Mouse (Mus musculus) lung, postnatal 10 days (tissue): ENCODE results near the gene Cfd.

Experiments
- DNase-seq: peaks from one replicate; pipeline ENCODE4 v3.0.0; 2021

Cfd gene

GRCm38 (mm10) chr10:79890670-79891069, at the start of gene Cfd:
Cfd (plus strand) TSS chr10:79890853.
- no peak for DNase-seq

DNA sequence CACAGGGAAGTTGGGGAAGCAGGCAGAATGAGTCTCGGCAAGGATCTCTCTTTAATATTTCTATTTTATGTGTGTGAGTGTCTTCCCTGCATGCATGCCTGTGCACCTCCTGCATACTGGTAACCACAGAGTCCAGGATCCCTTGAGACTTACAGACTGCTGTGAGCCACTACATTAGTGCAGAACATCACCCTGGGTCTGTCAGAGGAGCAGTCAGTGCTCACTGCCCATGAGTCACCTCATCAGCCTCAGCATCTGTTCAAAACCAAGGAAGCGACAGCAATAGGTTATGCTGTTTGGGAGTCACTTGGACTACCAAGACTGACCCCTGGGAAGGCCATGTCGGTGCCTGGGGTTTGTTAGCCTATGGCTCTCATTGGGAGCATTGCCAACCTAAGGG, 48.3 kb upstream of the Cfd start:
- no peak for DNase-seq

GRCm38 (mm10) chr10:79843476-79843875, 47.2 kb upstream of the Cfd start:
- DNase-seq: no peak

DNA sequence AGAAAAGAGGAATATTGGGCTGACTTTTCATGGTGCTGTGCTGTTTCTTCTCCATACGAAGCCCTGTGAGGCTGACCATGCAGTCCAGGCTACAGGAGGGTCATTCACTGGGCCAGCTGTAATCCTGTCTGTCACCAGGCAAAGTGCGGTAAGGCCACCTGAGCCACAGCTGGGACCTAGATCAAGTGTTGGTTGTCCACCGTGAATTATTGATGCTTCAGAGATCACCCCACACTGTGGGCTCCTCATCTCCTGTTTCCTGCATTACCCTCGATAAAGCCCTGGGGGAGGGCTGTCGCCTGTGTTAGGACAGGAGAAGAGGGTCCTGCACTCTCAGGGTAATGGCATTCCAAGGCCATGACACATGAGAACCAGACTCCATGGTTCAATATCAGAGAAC, 44.1 kb upstream of the Cfd start:
- DNase-seq: no peak

DNA sequence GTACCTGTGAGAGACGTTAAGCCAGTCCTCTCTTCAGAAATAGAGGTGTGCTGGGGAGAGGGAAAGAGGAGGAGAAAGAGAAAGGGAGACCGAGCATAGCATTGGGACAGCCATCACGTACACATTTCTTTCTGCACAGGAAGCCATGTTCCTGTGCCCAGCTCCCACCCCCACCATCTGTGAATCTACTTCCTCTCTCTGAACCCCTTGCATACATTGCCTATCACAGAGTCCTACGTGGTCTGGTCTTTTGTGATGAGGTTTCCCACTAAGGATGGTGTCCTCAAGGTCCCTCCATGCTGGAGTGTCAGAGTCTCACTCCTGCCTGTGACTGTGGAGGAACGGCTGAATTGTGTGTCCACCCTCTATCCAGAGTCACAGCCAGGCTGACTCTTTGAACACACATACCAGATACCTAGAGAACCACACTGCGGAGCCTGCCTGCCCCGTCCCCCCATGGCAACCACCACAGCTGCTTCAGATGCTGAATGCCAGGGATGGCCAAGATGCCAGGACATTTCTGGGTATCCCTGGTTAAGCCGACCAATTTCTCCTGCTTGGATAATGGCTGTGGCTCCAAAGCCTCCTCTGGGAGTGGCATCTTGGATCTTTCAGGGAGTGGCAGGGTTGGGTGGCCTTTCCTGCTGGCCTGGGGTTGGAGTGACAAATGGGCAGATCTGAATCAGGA, 40.6 kb upstream of the Cfd start:
- no peak for DNase-seq

DNA sequence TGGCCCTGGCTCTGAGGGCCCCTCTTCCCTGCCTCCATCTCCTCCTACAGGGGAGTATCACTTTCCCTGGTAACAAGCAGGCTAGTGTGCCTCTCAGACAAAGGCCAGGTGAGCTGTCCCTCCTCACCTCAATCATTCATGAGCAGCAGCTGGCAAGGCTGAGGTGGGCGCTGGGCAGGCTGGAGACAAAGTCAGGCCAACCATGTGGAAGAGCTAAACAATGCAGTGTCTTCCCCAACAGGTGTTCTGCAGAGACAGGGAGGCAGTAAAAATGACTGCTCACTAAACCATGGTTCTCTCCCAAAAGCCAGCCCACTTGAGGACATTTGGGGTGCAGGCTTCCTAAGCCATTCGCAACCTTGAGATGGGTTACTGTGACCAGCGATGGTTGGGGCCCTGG, 39.0 kb upstream of the Cfd start:
- no peak for DNase-seq

GRCm38 (mm10) chr10:79852107-79852789, 38.4 kb upstream of the Cfd start:
- DNase-seq: peak; percentile 81

GRCm38 (mm10) chr10:79852827-79853226, 37.8 kb upstream of the Cfd start:
- no peak for DNase-seq

DNA sequence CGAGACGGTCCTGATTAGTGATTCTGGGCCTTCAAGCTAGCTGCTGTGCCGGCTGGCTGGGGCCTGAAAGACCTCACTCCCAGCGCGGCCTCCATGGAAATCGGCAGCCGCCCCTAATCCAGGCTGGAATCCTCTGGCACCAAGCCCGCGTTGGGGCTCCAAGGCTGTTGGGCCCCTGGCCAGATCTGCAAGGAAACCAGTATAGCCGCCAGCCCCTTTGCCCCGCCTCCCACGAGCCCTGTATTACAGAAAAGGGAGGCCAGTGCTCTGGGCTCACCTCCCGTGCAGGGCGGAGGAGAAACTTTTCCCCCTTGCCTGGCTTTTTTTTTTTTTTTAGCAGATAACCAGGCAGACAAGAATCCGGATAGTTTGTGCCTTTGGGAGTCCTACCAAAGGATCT, 37.3 kb upstream of the Cfd start:
- peak; percentile 99 for DNase-seq

DNA sequence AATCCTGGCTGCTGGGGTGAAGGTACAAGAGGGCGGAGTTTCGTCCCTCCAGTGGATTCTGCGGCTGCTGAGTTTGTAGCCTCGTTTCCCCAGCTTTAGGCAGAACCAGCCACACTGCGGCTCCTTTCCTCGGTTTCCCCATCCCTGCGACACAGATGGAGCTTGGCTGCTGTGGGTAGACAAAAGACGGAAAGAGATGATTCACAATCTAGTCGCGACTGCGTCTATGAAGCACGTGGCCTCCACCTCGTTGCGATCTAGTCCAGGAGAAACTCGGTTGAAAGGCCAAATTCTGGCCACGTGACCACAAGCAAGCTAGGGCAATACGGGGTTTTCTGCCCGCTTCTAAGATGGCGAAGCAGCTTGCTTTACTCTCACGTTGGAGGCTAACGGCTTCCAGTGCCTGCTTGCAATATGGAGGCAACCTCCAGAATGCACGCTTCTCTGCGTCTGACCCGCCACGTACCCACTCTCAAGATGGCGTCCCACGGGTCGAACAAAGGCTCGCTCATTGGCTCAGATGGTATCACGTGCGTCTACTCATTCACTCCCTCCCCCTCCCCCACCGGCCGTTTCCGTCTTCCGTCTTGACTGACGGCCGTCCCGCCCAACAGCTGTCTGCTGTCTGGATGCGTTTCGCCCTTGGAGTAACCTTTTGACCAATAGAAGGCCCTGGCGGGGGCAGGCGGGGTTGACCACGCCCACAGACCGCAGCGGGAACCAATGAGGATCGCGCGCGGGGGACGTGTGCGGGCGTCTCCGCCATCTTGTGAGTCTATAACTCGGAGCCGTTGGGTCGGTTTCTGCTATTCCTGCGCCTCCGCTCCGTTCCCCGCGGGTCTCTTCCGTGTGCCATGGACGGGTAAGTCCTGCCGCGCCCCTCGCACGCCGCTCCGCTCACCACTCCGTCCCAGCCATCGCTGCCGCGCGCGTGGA, 36.5 kb upstream of the Cfd start, which contains the start of gene Ptbp1:
Gene Ptbp1, plus strand, starts transcription at position 568 of the 936 bp plus-strand sequence.
- DNase-seq: peak; percentile 100

DNA sequence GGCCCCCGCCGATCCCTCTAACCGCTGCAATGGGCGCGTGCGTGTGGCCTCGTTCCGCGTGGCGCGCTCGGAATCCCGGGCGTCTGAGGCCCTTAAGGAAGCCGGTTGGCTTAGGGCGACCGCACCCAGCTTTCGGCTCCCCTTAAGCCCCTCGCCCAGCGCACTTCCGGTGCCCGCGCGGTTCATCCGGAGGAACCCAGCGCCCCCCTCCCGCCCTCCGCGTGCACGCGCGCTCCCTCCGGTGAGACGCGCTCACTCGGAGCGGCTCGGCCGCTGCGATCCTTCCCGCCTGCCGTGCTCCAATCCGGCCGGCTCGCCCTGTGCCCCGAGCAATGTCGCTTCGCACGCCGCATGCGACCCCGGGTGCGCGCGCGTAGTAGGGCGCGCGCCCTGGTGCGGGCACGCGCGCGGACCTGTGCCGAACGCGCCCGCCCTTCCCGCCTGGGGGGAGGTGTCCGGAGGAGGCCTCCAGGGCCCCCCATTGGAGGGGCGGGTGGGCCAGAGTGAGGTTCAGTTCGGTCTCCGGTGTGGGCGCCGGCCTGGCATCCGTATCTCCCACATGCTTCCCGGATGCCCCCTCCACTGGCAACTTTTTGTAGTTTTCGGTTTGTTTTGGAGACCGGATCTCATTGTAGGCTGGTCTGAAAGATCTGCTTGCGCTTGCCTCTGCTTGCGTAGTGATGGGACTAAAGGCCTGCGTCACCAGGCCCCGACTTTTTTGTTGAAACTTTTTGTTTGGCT, 35.7 kb upstream of the Cfd start:
- DNase-seq: peak; percentile 85

DNA sequence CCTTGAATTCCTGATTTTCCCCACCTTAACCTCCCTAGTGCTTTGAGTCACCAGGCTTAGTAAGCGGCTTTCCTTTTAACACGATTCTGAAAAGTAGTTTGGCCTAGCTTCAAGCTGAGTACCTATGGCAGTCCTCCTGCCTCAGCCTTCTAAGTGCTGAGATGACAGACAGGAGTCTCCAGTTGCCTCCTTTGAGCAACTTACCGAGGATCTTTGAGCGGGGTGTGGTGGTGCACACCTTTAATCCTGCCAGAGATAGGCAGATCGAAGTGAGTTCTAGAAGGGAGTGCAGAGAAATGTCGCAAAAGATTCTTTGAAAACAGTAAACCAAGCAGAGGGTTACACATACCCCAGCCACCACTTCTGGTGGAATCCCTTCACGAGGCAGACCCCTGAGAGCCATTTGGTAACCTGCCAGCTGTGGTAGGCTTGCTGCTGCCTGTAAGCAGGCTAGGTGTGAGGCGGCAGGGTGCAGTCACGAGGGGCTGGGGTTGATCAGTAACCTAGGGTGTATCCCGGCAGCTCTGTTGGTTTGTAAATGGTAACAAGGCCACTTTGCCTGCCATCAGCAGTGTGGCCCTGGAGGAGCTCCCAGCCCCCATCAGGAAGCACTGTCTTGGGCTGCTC, 35.0 kb upstream of the Cfd start:
- DNase-seq: peak; percentile 59

GRCm38 (mm10) chr10:79856280-79856679, 34.4 kb upstream of the Cfd start:
- no peak for DNase-seq

GRCm38 (mm10) chr10:79856704-79857451, 33.8 kb upstream of the Cfd start:
- no peak for DNase-seq

- peak; percentile 90 for DNase-seq
These were observed 33.2 kb upstream of the Cfd start for GRCm38 (mm10) chr10:79857452-79857811.

GRCm38 (mm10) chr10:79857894-79858293, 32.8 kb upstream of the Cfd start:
- no peak for DNase-seq

DNA sequence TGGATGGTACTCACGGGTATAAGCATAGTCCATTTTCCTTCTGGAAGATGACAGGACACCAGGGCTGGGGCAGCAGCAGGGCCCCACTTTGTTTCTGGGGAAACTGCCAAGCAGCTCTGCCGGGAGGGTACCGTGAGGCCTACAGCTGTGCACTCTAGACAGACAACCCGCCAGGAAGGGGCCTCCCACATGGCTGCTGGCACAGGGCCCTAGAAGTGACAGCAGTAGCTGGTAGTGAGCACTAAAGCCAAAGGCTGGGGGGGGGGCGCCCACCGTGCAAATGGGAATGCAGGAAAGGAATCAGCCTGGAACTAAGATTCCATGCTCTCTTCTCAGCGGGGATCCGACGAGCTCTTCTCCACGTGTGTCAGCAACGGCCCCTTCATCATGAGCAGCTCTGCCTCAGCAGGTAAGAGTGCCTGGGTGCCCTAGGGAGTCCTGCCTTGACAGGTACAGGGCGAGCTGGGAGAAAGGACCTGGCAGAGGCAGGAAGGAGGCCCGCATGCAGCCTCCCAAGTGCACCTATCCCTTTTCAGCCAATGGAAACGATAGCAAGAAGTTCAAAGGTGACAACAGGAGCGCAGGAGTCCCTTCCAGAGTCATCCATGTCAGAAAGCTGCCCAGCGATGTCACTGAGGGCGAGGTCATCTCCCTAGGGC, 32.1 kb upstream of the Cfd start:
- DNase-seq: peak; percentile 90

DNA sequence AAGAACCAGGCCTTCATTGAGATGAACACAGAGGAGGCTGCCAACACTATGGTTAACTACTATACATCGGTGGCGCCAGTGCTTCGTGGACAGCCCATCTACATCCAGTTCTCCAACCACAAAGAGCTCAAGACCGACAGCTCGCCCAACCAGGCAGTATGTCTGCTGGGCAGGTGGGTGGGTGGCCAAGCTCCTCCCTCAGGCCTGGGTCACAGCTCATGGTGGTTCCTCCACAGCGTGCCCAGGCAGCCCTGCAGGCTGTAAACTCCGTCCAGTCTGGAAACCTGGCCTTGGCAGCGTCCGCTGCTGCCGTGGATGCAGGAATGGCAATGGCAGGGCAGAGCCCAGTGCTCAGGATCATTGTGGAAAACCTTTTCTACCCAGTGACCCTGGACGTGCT, 31.5 kb upstream of the Cfd start:
- DNase-seq: no peak

GRCm38 (mm10) chr10:79860079-79860911, 30.4 kb upstream of the Cfd start:
- DNase-seq: no peak
